Mouse (Mus musculus) ES-E14 (cell line): Measurements from ENCODE around the gene Ankib1. TPM values are rescaled to one million over a fixed set of nuclear protein-coding genes. Genes with fewer than 3 reads are reported as not detected.
A peak's percentile ranks its signal among the peaks of the same experiment; 100 is the strongest.

Experiments used
- DNase-seq: peaks from one replicate; pipeline ENCODE4 v3.0.0-alpha.2; 2013; ENCODE audit warnings: low read depth, low spot score
- H3K27ac ChIP-seq: 2 replicates; pipeline ENCODE4 v1.5.1; 2012; ENCODE audit warnings: low read depth, mild to moderate bottlenecking, low read length, moderate library complexity, mixed read lengths; ENCODE audit not compliant: poor library complexity, insufficient read depth, severe bottlenecking
- H3K36me3 ChIP-seq: 2 replicates; pipeline ENCODE4 v1.6.1; 2012; ENCODE audit warnings: mild to moderate bottlenecking, low read length, moderate library complexity, mixed read lengths; ENCODE audit not compliant: control insufficient read depth, poor library complexity, insufficient read depth, severe bottlenecking
- H3K4me1 ChIP-seq, 2 experiments: fragments of 150-350 bp in 1 of 2; sonication (generic) in 1 of 2; 2 replicates each; pipeline ENCODE4 v1.6.1; 2012; ENCODE audit warnings: low read length in 2 of 2, mild to moderate bottlenecking in 1 of 2, mixed read lengths in 1 of 2; ENCODE audit not compliant: control insufficient read depth in 2 of 2, insufficient read depth in 2 of 2, poor library complexity in 1 of 2
- H3K4me3 ChIP-seq, 2 experiments: fragments of 150-350 bp in 1 of 2; sonication (generic) in 1 of 2; 2 replicates each; pipeline ENCODE4 v1.5.1; 2012; ENCODE audit warnings: low read length in 2 of 2, low read depth in 1 of 2, mild to moderate bottlenecking in 1 of 2, mixed read lengths in 1 of 2; ENCODE audit not compliant: insufficient read depth in 1 of 2, poor library complexity in 1 of 2, severe bottlenecking in 1 of 2
- H3K9ac ChIP-seq: 2 replicates; pipeline ENCODE4 v1.6.1; 2012; ENCODE audit warnings: low read depth, mild to moderate bottlenecking, low read length, mixed read lengths; ENCODE audit not compliant: poor library complexity, insufficient read depth, severe bottlenecking
- H3K9me3 ChIP-seq: fragments of 150-350 bp; sonication (generic); 2 replicates; pipeline ENCODE4 v1.6.1; 2012; ENCODE audit warnings: low read depth, mild to moderate bottlenecking, low read length; ENCODE audit not compliant: control insufficient read depth, insufficient read depth
- CHD2 ChIP-seq: IDR thresholded peaks from 2 replicates; pipeline ENCODE4 v1.6.1; 2014; ENCODE audit warnings: mild to moderate bottlenecking, low read depth, low read length, inconsistent platforms
- HCFC1 ChIP-seq: IDR thresholded peaks from 2 replicates; pipeline ENCODE4 v1.6.1; 2012; ENCODE audit warnings: low read length, inconsistent platforms, borderline replicate concordance; ENCODE audit not compliant: insufficient read depth
- MAFK ChIP-seq: IDR thresholded peaks from 2 replicates; pipeline ENCODE4 v1.6.1; 2014; ENCODE audit warnings: mild to moderate bottlenecking, low read depth, low read length, inconsistent platforms; ENCODE audit not compliant: insufficient read depth
- ZC3H11A ChIP-seq: IDR thresholded peaks from 2 replicates; pipeline ENCODE4 v1.6.1; 2012; ENCODE audit warnings: low read depth, mild to moderate bottlenecking, inconsistent platforms, low read length, borderline replicate concordance
- ZNF384 ChIP-seq: IDR thresholded peaks from 2 replicates; pipeline ENCODE4 v1.6.1; 2012; ENCODE audit warnings: low read depth, low read length, inconsistent platforms
- in situ Hi-C, 2 experiments: fragments of 600-800 bp; cut with MboI; formaldehyde crosslinking; loops; one replicate each; pipeline ENCODE4 v1.15.1; 2025; ENCODE audit warnings: low sequenced_read_pairs in 2 of 2, inconsistent platforms in 1 of 2; ENCODE audit not compliant: unreplicated experiment in 2 of 2
- total RNA-seq: library from RNA; depleted of rRNA; stranded (reverse); fragments of 300-350 nt; gene quantifications from 2 replicates; pipeline ENCODE4 v1.2.3, GENCODE M21; 2012

Ankib1 gene
- total RNA-seq, 1 experiment = 17.6 TPM

DNA sequence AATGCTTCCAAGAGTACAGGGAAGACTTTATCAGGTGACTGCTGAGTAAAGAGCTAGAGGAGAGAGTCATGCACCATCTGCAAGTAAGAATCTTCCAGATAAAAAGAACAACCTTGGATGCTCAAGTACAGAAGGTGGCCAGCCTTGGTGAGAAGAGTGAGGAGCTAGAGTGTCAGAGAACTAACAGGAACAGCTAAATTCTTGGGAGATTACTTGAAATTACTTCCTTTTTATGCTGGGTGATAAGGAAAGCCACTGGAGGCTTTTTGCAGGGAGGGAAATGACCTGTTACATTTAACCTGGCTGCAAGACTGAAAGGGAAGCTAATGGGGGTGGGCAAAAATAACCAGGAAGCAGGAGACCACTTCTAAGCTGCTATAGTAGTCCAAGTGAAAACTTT lies 11.7 kb downstream of the Ankib1 start:
- no peaks in the 10 kb centered on the region for H3K4me1 ChIP-seq
- no peak for DNase-seq

DNA sequence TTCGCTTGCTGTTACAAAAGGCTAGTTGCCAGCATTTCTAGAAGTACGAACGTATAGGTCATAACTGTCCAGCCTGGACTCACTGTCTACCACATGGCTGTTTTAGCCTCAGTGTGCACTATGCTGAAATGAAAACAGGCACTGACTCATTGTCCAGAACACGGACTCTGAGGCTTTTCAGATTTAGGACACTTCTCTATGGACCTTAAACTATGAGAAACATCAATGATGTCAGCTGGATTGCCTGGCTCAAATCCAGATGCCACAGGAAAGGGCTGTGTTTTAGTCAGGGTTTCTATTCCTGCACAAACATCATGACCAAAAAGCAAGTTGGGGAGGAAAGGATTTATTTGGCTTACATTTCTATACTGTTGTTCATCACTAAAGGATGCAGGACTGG lies 15.2 kb downstream of the Ankib1 start:
- no peaks in the 10 kb centered on the region for H3K9me3 ChIP-seq
- no peak overlapping the region for H3K9ac ChIP-seq
- no peak for DNase-seq
- no peak overlapping the region for H3K27ac ChIP-seq
- TF ChIP-seq HCFC1 (no peak), ZC3H11A (no peak)
- H3K4me1 ChIP-seq = no peaks in the 10 kb centered on the region
- H3K36me3 ChIP-seq = no peaks in the 10 kb centered on the region
- no peak overlapping the region for H3K4me3 ChIP-seq
- in situ Hi-C loops = no loop called here

More for the DNA sequence above, 11.7 kb downstream of the Ankib1 start:
- in situ Hi-C loops = no loop called here
- no peak overlapping the region for H3K4me3 ChIP-seq
- no peak overlapping the region for H3K27ac ChIP-seq
- H3K9me3 ChIP-seq = no peaks in the 10 kb centered on the region
- TF ChIP-seq ZC3H11A (no peak), HCFC1 (no peak), MAFK (no peak)
- no peaks in the 10 kb centered on the region for H3K36me3 ChIP-seq
- H3K9ac ChIP-seq = no peak overlapping the region

GRCm38 (mm10) chr5:3784751-3785496 lies 17.8 kb downstream of the Ankib1 start:
- Histone ChIP-seq H3K9me3 (no peaks in the 10 kb centered on the region), H3K27ac (no peak overlapping the region), H3K9ac (no peak overlapping the region), H3K4me1 (no peaks in the 10 kb centered on the region), H3K36me3 (no peaks in the 10 kb centered on the region), H3K4me3 (no peak overlapping the region)
- in situ Hi-C loops = no loop called here
- no peak for DNase-seq
- TF ChIP-seq MAFK (peak; percentile 52; the same call in 1 of the 2 replicates), ZNF384 (no peak)

- H3K4me1 ChIP-seq = no peaks in the 10 kb centered on the region
- no peak overlapping the region for H3K27ac ChIP-seq
- no peak overlapping the region for H3K9ac ChIP-seq
- DNase-seq = no peak
- in situ Hi-C loops = no loop called here
- TF ChIP-seq MAFK = no peak
- no peak for TF ChIP-seq ZNF384
- TF ChIP-seq ZC3H11A = no peak
- TF ChIP-seq CHD2 = no peak
- no peak for TF ChIP-seq HCFC1
- no peaks in the 10 kb centered on the region for H3K9me3 ChIP-seq
- H3K36me3 ChIP-seq = no peaks in the 10 kb centered on the region
- H3K4me3 ChIP-seq = no peak overlapping the region
Measured at GRCm38 (mm10) chr5:3783947-3784681, 18.6 kb downstream of the Ankib1 start.

- no peaks in the 10 kb centered on the region for H3K36me3 ChIP-seq
- H3K9me3 ChIP-seq = no peaks in the 10 kb centered on the region
- TF ChIP-seq ZC3H11A = no peak
- TF ChIP-seq HCFC1 = no peak
- no peak for TF ChIP-seq MAFK
- no peak for TF ChIP-seq ZNF384
- no peak for TF ChIP-seq CHD2
- no peak overlapping the region for H3K4me3 ChIP-seq
- H3K9ac ChIP-seq = no peak overlapping the region
- H3K4me1 ChIP-seq = no peaks in the 10 kb centered on the region
- in situ Hi-C loops = no loop called here
- peak; percentile 13 for DNase-seq
- H3K27ac ChIP-seq = no peak overlapping the region
Measured at GRCm38 (mm10) chr5:3782670-3783069, 20.1 kb downstream of the Ankib1 start.
